Mouse (Mus musculus): ENCODE results near the gene Akap12.

DNA sequence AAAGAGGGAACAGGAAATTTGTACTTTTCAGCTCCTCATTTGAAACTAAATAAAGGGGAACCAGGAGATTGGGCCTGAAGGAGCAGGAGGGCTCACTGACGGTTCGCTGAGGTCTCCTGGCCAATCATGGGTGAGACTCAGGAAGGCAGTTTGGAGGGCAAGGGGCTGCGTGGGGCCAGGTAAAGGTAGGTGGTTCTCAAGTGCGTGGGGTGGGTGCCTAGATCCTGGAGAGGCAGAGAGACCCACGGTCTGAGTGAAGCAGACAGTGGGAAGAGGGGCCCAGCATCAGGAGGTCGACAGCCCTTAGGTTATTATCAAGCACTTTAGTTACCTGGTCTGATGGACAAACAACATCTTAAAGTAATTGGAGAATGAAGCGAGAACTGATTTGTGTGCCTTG is 108.1 kb downstream of the Akap12 start:
- TF ChIP-seq POLR2A (IDR thresholded peaks at IDR 0.05; ENCODE audit: insufficient read depth, low read length) (no peak), CTCF (IDR thresholded peaks at IDR 0.05; ENCODE audit: low read depth, low read length) (no peak)
